Comparison of ENCODE assay signal across 27 mouse cellular contexts in the genomic region with DNA sequence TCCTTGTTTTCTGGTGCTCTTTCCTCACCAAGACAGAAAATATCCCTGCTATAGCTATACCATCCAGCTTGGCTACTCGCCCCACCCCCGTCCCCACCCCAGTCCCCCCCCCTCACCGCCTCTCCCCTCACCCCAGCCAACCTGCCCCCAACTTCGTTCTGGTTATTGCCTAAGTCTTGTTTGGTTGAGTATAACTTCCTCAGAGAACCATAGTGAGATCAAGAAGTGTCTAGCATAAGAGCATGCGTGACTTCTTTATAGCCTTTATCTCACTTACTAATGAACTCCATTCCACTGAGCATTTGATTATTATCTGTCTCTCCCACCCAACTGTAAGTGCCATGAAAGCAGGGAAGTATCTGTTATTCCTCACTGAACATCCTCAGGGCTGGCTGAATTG.
"Had no signal": no experiment of that assay in that cellular context is flagged by ENCODE, and none has a peak within 500 bp of the region (broad histone marks: within the 10 kb centered on the region; RNA-seq: fewer than 3 reads in every experiment).

No protein-coding gene starts in this region.

- H3K9ac ChIP-seq: heart, embryonic 12.5 days; hindbrain, embryonic 13.5 days; hindbrain, embryonic 15.5 days; kidney, embryonic 15.5 days; limb, embryonic 13.5 days; limb, embryonic 15.5 days; liver, embryonic 12.5 days; liver, embryonic 14.5 days had no signal

- H3K27me3 ChIP-seq: heart, embryonic 12.5 days; hindbrain, embryonic 13.5 days; hindbrain, embryonic 15.5 days; kidney, embryonic 15.5 days; limb, embryonic 13.5 days; limb, embryonic 15.5 days; liver, embryonic 12.5 days had no signal

- H3K9me3 ChIP-seq: heart, embryonic 10.5 days; heart, embryonic 12.5 days; hindbrain, embryonic 10.5 days; hindbrain, embryonic 13.5 days; hindbrain, embryonic 15.5 days; kidney, embryonic 15.5 days; limb, embryonic 13.5 days; limb, embryonic 15.5 days; liver, embryonic 12.5 days had no signal

- ATAC-seq: hindbrain, postnatal 0 days; intestine, embryonic 16.5 days; liver, embryonic 12.5 days had no signal

- DNase-seq: gastrocnemius, adult 2 months; gastrocnemius, postnatal 10 days; gastrocnemius, postnatal 25 days; heart, adult 2 months; heart, postnatal 10 days; heart, postnatal 4 days; kidney, adult 11 months; kidney, adult 2 months; kidney, adult 9 months; kidney, postnatal 14 days; kidney, postnatal 36 days; layer of hippocampus, adult 9-11 months; layer of hippocampus, postnatal 36 days; left cerebral cortex, postnatal 4 days had no signal

- H3K4me3 ChIP-seq: gastrocnemius, adult 2 months; heart, adult 2 months; heart, embryonic 10.5 days; heart, embryonic 12.5 days; hindbrain, embryonic 10.5 days; hindbrain, embryonic 13.5 days; hindbrain, embryonic 15.5 days; kidney, embryonic 15.5 days; limb, embryonic 13.5 days; limb, embryonic 15.5 days; liver, embryonic 12.5 days had no signal

- H3K4me1 ChIP-seq: hindbrain, embryonic 10.5 days; hindbrain, embryonic 13.5 days; hindbrain, embryonic 15.5 days; kidney, embryonic 15.5 days; limb, embryonic 13.5 days; limb, embryonic 15.5 days had no signal

- H3K36me3 ChIP-seq: heart, embryonic 10.5 days; heart, embryonic 12.5 days; hindbrain, embryonic 10.5 days; hindbrain, embryonic 13.5 days; hindbrain, embryonic 15.5 days; kidney, embryonic 15.5 days; limb, embryonic 13.5 days; limb, embryonic 15.5 days; liver, embryonic 12.5 days had no signal

- H3K27ac ChIP-seq: gastrocnemius, adult 2 months; heart, adult 2 months; heart, embryonic 10.5 days; hindbrain, embryonic 10.5 days; hindbrain, embryonic 13.5 days; hindbrain, embryonic 15.5 days; hindbrain, postnatal 0 days; kidney, embryonic 15.5 days; kidney, postnatal 0 days; limb, embryonic 13.5 days; limb, embryonic 15.5 days; liver, embryonic 12.5 days; liver, embryonic 14.5 days had no signal

- H3K4me2 ChIP-seq: heart, embryonic 12.5 days; hindbrain, embryonic 13.5 days; hindbrain, embryonic 15.5 days; kidney, embryonic 15.5 days; limb, embryonic 13.5 days; limb, embryonic 15.5 days; liver, embryonic 12.5 days had no signal
